ENCODE assay signal across 8 mouse cellular contexts in the genomic region with DNA sequence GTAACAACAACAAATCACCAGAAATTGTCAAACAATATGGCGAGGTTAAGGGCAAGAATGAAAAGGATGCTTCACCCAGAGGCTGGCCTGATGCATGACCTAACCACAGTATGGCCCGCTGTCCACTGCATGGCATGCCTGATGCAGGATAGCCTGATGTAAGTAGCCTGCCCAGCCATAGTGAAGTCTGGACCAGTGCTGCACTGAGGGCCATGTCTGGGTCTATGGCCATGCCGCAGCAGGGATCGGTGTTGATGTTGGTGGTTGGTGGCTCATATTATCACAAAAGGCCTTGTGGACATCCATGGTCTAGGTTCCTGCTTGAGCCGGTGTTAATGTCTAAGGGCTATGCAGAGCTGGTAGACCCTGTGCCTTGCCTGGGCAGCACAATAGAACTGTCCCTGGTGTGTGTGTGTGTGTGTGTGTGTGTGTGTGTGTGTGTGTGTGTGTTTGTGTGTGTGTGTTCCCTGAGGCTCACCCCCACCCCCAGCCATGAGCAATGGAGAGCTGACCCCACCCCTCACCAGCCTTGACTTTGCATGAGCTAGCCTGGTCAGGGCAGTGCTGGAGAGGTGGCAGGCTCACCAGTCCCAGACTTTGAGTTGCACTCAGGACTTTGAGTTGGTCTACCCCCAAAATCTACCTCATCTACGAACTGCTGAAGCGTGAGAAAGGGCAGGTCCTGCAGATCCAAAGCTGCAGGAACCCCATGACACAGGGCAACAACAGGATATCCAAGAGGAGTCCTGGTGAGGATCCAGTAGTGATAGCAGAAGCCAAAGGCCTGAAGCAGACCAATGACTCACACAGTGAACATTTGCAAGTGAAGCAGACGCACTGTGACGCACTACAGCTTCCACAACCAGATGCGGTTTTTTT. TPM values are rescaled to one million over a fixed set of nuclear protein-coding genes. Genes with fewer than 3 reads are reported as not detected.
DNase-seq lines count a peak whose midpoint lies in the region; ATAC-seq lines count a peak whose summit lies in the region.

No protein-coding gene starts in this region.

- H3K4me1 ChIP-seq in forebrain, embryonic 13.5 days, result peaks cover 2% of the 10 kb centered on the region; the same call in 1 of the 2 replicates
- peaks cover 5% of the 10 kb centered on the region for H3K4me1 ChIP-seq in hindbrain, embryonic 15.5 days (replicated peaks)
- peaks cover 5% of the 10 kb centered on the region; the same call in 1 of the 2 replicates for H3K4me1 ChIP-seq in neural tube, embryonic 14.5 days (ENCODE audit: control insufficient read depth, insufficient read depth, low read length)

- no peak overlapping the region for H3K27ac ChIP-seq in forebrain, embryonic 13.5 days
- 0 out of 2 replicates have a peak overlapping the region, but pooled peaks have one; percentile 7 for H3K27ac ChIP-seq in hindbrain, embryonic 15.5 days (replicated peaks)
- H3K27ac ChIP-seq in neural tube, embryonic 14.5 days (ENCODE audit: low read depth, low read length), result no peak overlapping the region

- H3K36me3 ChIP-seq in forebrain, embryonic 13.5 days (ENCODE audit: poor library complexity, severe bottlenecking), result no peaks in the 10 kb centered on the region
- no peaks in the 10 kb centered on the region for H3K36me3 ChIP-seq in hindbrain, embryonic 15.5 days
- no peaks in the 10 kb centered on the region for H3K36me3 ChIP-seq in neural tube, embryonic 14.5 days (ENCODE audit: control insufficient read depth, insufficient read depth, low read length)

- no peak overlapping the region for H3K9ac ChIP-seq in forebrain, embryonic 13.5 days
- H3K9ac ChIP-seq in hindbrain, embryonic 15.5 days, result no peak overlapping the region
- no peak overlapping the region for H3K9ac ChIP-seq in neural tube, embryonic 14.5 days (replicated peaks; ENCODE audit: low read depth, low read length)

- 0 out of 2 replicates have a peak overlapping the region, but pooled peaks have one; percentile 22 for H3K4me2 ChIP-seq in forebrain, embryonic 13.5 days
- H3K4me2 ChIP-seq in hindbrain, embryonic 15.5 days, result peak overlapping the region; percentile 21; the same call in 1 of the 2 replicates
- no peak overlapping the region for H3K4me2 ChIP-seq in neural tube, embryonic 14.5 days (ENCODE audit: low read depth, low read length)

- H3K27me3 ChIP-seq in forebrain, embryonic 13.5 days, result peaks cover 11% of the 10 kb centered on the region
- H3K27me3 ChIP-seq in hindbrain, embryonic 15.5 days, result no peaks in the 10 kb centered on the region
- H3K27me3 ChIP-seq in neural tube, embryonic 14.5 days (ENCODE audit: control insufficient read depth, insufficient read depth, low read length), result no peaks in the 10 kb centered on the region

- DNase-seq in urinary bladder, postnatal 14 days (ENCODE audit: low spot score), result peak; percentile 53
- no peak for DNase-seq in urinary bladder, postnatal 25 days (ENCODE audit: low spot score)
- no peak for DNase-seq in cerebellum, adult 8-10 months
- no peak for DNase-seq in layer of hippocampus, postnatal 25 days (ENCODE audit: extremely low spot score in 1 of 2, low spot score in 1 of 2)
- DNase-seq in embryo, embryonic 11 days, result no peak

- no peaks in the 10 kb centered on the region; the same call in 1 of the 2 replicates for H3K9me3 ChIP-seq in forebrain, embryonic 13.5 days (replicated peaks)
- H3K9me3 ChIP-seq in hindbrain, embryonic 15.5 days, result no peaks in the 10 kb centered on the region
- no peaks in the 10 kb centered on the region for H3K9me3 ChIP-seq in neural tube, embryonic 14.5 days (ENCODE audit: control insufficient read depth, low read length)

- 74% methylated on average over 10 of the region's 10 CpGs for WGBS in forebrain, embryonic 13.5 days
- WGBS in hindbrain, embryonic 15.5 days, result 78% methylated on average over 10 of the region's 10 CpGs
- 81% methylated on average over 10 of the region's 10 CpGs for WGBS in neural tube, embryonic 14.5 days

- no peak overlapping the region for H3K4me3 ChIP-seq in forebrain, embryonic 13.5 days
- no peak overlapping the region for H3K4me3 ChIP-seq in hindbrain, embryonic 15.5 days
- H3K4me3 ChIP-seq in neural tube, embryonic 14.5 days (ENCODE audit: low read depth, low read length), result no peak overlapping the region

- peak; percentile 39; the same call in 1 of the 2 replicates for ATAC-seq in forebrain, embryonic 13.5 days
- ATAC-seq in hindbrain, embryonic 15.5 days (ENCODE audit: low FRiP score, low read depth), result peak; percentile 36; the same call in 1 of the 2 replicates
- peak; percentile 16; the same call in 1 of the 2 replicates for ATAC-seq in neural tube, embryonic 14.5 days (ENCODE audit: low read depth)

RNA-seq across cellular contexts. Expression of a gene that starts 7.0 kb away (rescaled TPM):
- not detected in 2 replicates for polyA plus RNA-seq in forebrain, embryonic 13.5 days (2015; fragmentation: Nextera tagmentation; extraction: Ambion mirVana)
- polyA plus RNA-seq in hindbrain, embryonic 15.5 days (2015; fragmentation: Nextera tagmentation; extraction: Ambion mirVana), result not detected in 2 replicates
- polyA plus RNA-seq in neural tube, embryonic 14.5 days (2014; fragmentation: Nextera tagmentation; extraction: Ambion mirVana), result 0.17 TPM in 1 of 2 replicates, not detected in the other
- not detected for total RNA-seq in layer of hippocampus, postnatal 25 days (2021)
